Mouse (Mus musculus) spleen, postnatal 36 days (tissue): ENCODE data around the gene Dusp22.
A peak's percentile ranks its signal among the peaks of the same experiment; 100 is the strongest.

ENCODE experiments used
- DNase-seq, 2 experiments: peaks; one replicate each; pipeline ENCODE4 v3.0.0; 2022; ENCODE audit warnings: low spot score in 2 of 2, mixed read lengths in 1 of 2

Gene Dusp22

GRCm38 (mm10) chr13:30750461-30751303 is 90.9 kb downstream of the Dusp22 start:
- DNase-seq = peak; percentile 50 to 52

GRCm38 (mm10) chr13:30751304-30751580 is 91.4 kb downstream of the Dusp22 start:
- no peak for DNase-seq

DNA sequence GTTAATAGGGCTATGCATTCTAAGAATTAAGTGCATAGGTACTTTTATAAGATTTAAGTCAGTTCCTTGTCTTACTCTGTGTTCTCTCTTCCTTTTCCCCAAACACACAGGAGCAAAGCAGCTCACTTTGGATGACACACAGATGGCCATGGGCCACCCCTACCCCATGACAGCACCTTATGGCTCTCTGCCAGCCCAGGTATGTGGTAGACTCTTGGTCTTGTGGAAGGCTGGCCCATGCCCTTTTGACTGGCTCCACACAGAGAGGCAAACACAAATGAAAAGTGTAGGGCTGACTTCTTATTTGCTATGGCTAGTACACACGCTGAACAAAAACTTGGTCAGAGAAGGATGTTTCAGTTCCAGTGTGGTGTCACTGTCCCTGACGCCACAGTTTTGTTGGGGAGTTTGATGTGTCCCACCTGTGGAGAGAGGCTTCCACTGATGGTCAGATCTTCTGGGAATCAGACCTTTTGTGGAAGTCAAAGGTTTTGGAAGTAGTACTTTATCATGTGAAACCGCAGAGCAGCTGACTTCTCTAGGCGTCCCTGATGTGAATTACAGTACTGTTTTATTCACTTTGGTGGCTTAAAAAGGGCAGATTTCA is 92.9 kb downstream of the Dusp22 start:
- no peak for DNase-seq

DNA sequence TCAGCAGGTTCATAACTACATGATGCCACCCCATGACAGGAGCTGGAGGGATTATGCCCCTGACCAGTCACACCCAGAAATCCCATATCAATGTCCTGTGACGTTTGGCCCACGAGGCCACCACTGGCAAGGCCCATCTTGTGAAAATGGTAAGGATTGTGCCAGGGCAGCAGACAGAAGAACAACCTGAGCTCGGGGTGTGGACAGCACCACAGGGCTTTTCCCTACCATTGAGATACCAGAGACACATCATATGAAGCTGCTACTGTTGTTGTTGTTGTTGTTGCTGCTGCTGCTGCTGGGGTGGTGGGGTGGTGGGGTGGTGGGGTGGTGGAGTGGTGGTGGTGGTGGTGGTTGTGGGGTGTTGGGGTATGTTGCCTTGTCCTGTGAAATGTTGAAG is 93.6 kb downstream of the Dusp22 start:
- no peak for DNase-seq

DNA sequence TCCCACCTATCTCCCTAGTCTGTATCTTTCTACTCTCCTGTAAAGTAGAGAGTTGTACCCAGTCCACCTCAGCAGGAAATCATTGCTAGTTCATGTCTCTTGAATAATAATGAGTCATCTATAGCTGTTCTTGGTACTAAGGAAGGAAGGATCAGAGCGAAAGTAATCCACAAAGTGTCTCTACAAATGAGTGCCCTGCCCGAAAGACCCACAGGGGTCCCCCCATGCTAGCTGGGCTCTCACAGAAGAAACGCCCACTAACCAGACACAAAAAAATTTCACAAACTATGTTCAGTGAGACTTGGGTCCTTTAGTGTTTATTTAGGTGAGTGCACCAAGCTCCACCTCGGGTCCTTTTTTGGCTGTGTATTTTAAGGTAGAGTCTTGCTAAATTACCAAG is 94.3 kb downstream of the Dusp22 start:
- DNase-seq = no peak

GRCm38 (mm10) chr13:30754825-30755476 is 95.2 kb downstream of the Dusp22 start:
- no peak for DNase-seq

GRCm38 (mm10) chr13:30755577-30755976 is 95.8 kb downstream of the Dusp22 start:
- DNase-seq = no peak

- no peak for DNase-seq
These were observed 96.3 kb downstream of the Dusp22 start for GRCm38 (mm10) chr13:30755998-30756639.

- no peak for DNase-seq
These were observed 97.6 kb downstream of the Dusp22 start for GRCm38 (mm10) chr13:30757264-30757900.

- DNase-seq = no peak
These were observed 99.1 kb downstream of the Dusp22 start for GRCm38 (mm10) chr13:30758789-30759381.

DNA sequence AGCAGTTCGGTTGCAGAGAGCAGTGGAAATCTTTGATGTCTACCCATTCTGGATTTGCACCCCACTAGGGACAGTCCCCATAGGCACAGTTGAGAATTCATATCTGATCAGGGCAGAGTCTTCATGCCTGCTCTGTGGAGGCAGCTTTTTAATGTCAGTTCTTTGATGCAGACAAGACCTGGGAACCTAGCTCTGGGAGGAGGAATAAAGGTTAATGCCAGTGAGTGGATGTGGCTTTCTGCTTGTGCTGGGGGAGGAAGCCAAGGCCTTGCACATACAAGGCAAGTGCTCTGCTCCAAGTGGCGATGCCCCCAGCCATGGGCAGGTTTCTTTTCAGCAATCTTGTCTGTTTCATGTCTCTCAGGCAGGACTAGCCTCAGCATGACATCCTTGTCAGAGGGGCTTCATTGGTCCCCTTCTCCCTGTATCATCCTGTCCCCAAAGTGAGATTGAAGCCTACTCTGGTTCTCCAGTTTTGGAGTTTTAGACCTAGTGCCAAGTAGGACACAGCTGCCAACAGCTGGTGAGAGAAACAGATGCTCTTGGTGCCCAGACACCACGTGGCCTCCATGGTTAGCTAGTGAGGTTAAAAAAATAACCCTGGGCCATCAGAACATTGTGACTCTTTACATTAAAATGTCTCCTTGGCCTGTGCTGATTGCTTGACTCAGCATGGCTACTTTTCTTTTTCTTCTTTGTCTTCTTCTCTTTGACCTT is 100.7 kb downstream of the Dusp22 start:
- peak in 1 of 2 experiments; percentile 31 for DNase-seq
